Mouse (Mus musculus): ENCODE measurements at regions not wholly inside any gene's neighbourhood (a gene's known extent, or its start where the extent isn't known, plus 50 kb on each side); places are given as distances from the start of the nearest gene placed in this dataset.

DNA sequence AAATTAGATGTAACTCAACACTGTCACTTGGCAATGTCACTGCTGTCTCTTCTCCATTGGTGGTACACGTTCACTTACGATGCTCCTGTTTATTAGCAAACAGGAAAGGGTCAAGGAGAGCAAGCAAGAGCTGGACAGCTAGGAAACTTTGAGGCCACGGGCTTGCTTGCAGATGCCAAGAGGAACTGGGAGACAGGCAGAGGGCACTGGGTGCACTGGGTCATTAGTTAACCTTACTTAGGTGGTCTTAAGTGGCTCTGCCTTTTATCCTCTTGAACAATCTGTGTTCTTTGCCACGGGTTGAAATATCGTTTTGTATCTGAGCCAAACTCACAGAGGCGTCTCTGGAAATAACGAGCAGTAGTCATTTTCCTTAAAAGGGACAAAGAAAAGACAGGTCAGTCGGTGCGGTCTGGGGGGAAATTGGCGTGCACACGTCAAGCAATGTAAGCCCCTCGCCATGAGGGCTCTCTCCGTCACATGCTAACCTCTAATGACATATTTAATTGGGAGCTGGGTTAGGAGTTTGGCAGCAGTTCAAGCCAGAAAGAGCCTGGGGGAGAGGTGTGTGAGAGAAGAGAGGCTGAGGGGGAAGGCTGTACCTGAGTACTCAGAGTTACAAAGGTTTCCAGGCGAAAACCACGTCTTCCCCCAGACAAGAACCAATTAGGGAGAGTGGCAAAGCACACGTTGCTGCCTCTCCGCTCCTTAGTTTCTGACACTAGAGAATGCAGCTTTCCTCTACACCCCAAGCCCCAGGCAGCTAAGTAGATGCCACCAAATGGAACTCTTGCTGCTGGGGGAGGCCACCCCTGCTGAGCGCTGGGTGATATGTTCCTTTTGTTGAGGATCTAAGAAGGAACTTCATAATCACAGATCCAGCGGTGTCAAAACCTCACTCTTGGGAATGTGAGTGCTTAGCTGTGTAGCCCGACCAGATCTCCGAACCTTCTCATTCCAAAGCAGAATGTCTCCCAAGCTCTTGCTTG is 140.0 kb upstream of the Tut7 start:
- in situ Hi-C loops (cut with MboI, MseI) = no loop called here

DNA sequence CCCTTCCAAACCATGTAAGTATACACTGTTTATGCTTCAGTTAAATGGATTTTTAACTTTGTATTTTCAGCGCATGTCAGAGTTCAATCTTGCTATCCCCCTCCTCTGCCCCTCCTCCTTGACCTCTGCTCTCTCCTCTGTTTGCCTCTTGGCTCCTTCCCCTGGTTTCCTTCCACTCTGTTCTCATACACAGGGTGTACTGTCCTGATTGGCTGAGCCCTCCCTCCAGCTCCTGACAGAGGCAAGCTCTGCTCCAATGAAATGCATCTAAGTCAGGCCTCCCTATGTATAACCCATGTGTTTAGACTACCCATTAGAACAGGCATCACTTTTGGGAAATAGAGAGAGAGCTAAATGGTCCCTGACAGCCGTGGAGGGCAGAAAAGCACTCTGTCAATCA is 133.5 kb upstream of the Tut7 start:
- in situ Hi-C loops (cut with MboI, MseI) = no loop called here

DNA sequence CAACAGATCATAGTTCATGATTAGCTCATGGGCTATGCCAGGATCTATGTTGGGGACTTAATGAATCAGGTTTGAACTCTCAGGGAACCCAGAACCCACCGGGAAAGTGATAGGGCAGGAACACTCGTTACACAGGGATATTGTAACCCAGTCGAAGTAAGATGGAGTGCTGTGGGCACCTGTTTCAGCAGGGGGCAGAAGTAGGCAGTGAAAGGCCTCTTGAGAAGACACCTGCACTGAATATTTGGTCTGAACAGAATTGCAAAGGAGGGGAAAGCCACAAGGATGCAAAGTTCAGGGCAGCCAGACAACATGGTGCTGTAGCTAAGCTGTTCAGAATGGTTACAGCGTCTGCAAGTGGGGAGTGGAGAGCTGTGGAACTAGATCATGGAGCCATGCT is 129.9 kb upstream of the Tut7 start:
- in situ Hi-C loops (cut with MboI, MseI) = no loop called here

DNA sequence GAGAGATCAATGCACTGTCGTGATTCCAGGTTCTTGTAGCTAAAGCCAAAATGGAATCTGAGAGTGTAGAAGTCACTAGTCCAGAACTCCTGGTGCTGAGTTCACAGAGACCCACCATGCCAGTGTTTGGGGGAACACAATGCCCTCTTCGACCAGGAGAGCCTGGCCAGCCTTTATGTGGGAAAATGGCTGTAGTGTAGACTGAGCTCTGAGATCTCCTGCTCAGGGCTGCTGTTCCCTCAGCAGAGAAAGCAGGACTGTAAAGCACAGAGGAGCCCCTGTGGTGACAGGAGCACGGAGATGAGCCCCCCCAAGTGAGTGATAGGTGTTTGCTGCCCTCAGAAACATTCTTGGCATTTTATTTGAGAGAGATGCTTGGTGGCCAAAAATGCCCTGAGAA is 129.2 kb upstream of the Tut7 start:
- in situ Hi-C loops (cut with MboI, MseI) = no loop called here

DNA sequence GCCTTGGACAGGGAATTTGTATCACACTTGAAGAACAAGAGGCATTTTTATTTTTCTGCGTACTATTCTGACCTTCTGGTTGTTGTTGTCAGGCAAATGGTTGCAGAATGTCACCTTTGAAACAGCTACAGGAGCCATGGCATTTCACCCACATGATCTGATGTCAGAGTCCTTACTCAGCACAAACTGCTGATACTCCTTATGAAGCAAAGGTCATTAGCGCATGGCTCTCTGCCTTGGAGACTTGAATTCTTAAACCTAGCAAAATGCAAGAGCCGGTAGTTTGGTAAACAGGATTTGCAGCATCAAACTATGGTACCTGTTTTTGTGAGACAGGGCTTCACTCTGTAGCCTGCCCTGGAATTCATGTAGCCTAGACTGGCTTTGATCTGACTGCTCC is 127.3 kb upstream of the Tut7 start:
- in situ Hi-C loops (cut with MboI, MseI) = no loop called here

DNA sequence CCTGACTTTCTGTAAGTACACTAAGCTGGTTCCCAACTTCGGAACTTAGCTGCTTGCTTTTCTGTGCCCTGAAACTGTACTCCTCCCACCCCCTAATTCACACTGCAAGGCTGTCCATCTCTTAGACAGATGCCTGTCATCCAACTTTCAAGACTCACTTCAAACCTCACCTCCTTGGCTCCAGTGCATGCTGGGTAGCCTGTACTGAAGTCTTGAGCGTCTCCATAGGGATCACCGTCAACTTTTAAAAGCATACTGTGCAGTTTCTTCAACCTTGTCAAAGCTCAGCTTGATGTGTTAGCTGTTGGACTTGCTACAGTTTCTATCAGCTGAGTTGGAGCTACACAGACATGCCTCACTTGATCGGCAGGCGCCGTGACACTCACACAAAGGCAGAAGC is 126.5 kb upstream of the Tut7 start:
- in situ Hi-C loops (cut with MboI, MseI) = no loop called here

DNA sequence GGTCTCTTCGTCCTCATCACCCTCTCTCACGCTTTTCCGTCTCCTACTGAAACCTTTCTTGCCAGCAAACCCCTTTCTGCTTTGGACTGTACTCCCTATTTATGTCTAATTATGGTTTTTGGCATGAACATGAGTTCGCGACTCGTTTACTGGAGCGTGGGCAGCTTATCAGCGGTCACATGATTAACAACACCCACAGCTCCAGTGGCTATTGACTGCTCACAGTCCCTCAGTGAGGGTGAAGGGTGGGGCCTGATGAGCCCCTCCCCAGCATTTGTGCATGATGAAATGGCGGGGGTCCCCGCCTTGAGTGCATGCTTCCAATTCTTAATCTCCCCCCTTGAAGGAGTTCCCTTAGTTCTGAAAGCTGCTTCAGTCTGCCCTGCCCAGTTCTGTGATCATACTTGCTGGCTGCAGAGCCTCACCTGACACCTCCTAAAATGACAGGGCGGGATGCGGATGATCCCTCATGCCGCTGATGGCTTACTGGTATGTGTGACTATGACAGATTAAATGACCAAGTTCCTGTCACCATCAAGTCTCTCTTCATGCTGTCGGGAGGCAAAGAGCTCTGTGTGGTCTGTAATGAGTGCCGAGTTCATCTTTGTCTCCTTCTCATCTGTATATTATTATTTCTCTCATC is 125.7 kb upstream of the Tut7 start:
- in situ Hi-C loops (cut with MboI, MseI) = no loop called here

DNA sequence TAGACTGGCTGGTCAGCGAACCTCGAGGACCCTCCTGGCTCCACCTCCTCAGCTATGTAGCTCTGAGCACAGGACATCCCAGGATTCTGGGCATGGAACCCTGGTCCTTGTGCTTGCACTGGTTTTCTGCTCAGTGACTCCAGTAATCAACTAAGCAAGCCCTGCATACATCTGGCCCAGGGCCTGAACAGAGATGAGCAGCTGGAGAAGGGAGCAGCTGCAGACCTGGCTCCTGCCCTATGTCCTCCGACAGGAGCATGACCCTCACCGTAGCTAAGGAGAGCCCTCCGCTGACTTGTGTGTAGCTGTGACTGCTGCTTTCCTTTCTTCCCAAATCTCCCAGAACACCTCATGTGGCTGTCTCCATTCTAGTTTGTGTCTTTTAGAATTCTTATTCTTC is 124.5 kb upstream of the Tut7 start:
- in situ Hi-C loops (cut with MboI, MseI) = no loop called here

DNA sequence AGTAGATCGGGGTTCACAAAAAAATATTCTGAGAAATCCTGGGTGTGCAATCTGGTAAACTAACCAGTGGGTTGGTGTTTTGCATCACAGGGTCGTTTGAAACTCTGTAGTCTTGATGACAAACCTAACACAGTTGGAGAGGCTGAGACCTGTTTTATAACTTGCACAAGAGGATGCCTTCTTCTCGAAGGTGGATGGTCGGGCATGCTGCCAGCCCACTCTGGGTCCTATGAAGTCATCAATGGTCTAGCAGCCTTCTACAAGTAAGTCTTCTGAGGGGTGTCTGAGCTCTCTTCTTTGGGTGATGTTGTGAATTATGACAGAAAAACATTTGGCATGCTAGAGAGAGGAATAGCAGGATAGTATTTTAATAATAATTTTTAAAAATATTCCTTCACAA is 123.6 kb upstream of the Tut7 start:
- in situ Hi-C loops (cut with MboI, MseI) = no loop called here

DNA sequence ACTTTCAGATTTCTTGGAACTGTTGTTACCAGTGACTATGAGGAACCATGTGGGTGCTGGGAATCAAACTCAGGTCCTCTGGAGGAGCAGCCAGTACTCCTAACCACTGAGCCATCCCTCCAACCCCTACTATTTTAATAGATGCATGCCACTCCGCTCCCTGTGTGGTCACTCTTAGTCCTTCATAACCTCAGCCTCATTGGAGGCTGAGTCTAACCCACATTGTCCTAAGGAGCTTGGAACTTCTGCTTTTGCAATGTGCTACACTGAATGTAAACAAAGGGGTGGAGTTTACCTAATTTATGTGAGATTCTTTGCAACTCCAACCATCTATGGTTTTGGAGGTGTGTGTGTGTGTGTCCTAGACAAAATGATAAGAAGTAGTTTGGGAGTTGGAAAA is 122.7 kb upstream of the Tut7 start:
- in situ Hi-C loops (cut with MboI, MseI) = no loop called here

DNA sequence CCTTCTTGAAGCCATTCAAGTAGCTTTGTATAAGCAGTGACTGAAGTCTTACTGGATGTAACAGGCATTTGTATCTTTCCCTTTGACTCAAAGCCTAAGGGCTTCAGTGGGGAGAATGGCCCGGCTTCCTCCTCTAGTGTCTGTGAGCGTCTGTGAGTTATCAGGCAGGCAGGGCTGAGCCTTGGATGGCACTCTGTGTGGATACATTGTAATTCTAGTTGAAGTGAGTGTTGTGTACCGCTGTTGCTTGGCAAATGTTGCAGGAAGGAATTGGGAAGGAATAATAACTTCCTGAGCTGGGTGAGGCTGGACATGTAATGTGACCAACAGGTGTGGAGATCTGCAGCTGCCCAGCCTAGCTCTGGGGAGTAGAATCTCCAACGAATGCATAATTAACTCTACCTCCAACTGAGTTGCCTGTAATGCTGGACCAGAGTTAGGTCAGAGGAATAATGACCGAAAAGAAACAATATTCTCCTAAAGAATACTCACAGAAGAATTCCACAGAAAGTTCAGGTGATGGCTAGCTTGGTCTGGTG is 120.7 kb upstream of the Tut7 start:
- in situ Hi-C loops (cut with MboI, MseI) = no loop called here

DNA sequence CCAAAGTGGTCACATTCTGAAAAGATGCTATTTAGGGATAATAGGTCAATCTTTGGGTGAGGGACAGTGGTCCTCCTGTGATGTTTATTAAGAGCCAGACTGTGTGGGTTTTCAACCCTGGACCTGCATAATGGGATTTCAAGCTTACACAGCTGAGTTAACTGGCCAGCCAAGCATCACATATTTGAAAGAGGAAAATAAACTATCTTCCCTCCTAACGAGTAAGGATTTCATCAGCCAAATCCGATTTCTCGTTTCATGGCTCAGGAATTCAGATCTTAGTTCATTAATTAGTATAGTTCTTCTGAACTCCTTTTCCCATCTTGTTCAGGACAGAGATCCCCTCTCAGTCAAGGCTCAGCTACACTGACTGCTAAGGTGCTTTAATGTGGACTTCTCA is 120.1 kb upstream of the Tut7 start:
- in situ Hi-C loops (cut with MboI, MseI) = no loop called here

DNA sequence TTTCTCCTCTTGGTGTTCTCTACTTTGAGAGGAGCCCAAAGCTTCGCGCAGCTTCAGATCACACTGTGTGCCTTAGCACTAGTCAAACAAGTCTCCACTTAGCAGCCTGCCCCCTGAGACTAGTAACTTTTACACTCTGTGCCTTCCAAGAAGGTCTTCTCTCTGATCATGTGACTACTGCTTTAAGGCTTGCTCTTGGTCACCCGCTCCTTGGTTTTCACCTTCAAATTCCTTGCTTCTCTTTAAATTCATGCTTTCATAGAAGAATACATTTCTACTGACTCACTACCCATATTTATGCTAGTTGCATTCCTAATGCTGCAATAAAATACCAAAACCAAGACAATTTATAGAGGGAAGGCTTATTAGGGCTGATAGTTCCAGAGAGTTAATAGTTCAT is 118.6 kb upstream of the Tut7 start:
- in situ Hi-C loops (cut with MboI, MseI) = no loop called here

DNA sequence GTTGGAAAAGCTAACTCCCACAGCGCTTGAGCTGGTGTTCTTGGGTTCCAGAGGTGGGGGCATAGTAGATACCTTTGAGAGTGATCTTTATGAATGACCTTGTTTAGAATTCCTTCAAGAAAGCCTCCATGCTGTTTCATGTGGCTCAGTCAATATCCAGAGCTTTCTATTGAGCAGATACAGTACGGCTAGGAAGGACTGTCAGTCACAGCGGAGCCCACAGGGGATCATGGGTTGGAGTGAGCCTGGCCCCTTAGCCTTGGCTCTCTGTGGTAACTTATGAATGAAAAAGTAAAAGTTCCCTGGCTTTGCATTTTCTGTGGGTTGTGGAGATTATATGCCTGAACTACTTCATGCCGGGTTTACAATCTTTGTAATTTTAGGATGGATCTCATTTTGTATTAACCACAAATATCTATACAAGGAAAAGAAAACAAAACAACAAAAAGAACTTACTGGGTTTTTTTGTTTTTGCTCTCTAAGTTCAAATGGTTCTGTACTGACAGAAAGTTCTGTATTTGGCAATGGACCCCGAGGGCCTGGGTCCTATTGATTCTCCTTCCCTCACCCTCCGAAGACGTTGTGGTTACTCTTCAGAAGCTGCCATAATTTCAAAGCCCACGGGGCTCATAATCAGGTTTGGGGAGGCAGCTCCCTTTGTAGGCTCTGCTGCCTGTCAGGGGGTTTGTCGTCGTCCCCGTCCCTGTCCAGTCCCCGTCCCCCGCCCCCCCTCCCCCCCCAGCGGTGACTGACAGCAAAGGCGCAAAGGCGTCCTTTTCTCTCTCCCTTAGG is 117.7 kb upstream of the Tut7 start:
- in situ Hi-C loops (cut with MboI, MseI) = no loop called here

DNA sequence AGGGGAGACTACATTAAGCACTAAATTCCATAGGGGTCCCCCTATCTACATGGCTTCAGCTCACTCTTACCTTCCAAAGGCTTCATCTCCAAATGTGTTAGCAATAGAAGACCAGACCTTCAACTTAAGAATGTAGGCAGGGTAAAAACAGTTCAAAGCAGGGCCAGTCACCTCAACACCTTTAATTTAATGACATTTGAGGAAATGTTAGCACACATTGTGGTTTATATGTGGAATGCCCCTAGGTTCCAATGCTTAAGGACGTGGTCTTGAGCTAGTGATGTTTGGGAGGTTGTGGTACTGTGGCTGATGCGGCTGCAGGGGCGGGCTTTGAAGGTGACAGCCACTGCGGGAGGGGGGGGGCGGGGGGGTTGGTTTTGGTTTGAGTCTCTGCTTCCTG is 116.9 kb upstream of the Tut7 start:
- in situ Hi-C loops (cut with MboI, MseI) = loop anchor here (10.0 kb wide), 1 partner anchor 965 kb away; the partner anchor contains the start of gene Tpbpb

DNA sequence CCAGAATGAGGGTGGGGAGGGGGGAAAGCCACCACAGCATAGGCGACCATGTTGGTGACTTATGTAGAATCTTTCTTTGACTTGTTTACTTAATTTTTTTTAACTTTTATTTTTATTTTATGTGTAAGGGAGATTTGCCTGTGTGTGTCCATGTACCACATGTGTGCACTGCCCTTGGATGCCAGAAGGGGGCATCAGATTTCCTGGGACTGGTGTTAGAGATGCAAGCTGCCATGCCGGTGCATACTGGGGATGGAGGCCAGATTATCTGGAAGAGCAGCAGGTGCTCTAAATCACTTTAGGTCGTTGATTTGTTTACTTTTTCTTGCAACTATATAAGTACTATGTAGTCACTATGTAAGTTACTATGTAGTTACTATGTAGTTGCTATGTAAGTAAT is 114.2 kb upstream of the Tut7 start:
- in situ Hi-C loops (cut with MboI, MseI) = loop anchor here (10.0 kb wide), 1 partner anchor 968 kb away; the partner anchor contains the start of gene Tpbpb

DNA sequence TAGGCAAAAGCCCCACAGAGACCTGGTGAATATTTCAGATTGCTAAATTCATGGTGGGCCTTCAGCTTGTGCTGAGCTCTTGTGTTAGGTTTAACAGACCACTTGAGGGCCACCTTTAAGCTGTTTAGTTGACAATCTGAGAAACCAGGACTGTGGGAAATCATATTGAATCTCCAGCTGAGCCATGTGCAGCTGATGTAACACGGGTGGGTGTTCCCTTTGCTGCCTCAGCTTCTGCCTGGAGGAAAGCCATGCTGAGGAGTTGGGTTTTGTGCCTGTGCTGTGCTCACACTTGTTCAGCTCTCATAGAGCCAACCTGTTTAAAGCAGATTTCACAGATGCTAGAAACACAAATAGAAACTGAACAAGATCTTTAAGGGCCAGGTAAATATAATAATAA is 111.6 kb upstream of the Tut7 start:
- in situ Hi-C loops (cut with MboI, MseI) = loop anchor here (10.0 kb wide), 1 partner anchor 970 kb away; the partner anchor contains the start of gene Tpbpb

DNA sequence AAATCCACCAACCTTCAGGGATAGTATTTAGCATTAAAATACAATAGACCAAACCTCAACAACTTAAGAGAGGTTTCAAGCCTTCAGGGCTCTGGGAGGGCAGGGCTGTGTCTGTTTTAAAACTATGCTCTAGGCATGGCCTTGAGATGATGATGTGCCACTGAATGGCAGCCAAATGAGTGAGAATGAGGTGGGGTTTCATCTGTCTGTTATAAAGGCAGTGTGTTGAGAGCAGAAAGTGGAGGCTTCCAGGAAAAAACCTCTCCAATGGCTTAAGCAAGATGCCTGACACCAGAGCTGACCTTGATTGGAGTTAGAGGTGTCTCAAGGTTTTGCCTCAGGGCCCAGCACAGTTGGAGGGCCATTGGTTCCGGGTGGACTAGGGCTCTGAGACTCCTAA is 111.1 kb upstream of the Tut7 start:
- in situ Hi-C loops (cut with MboI, MseI) = loop anchor here (10.0 kb wide), 1 partner anchor 971 kb away; the partner anchor contains the start of gene Tpbpb

DNA sequence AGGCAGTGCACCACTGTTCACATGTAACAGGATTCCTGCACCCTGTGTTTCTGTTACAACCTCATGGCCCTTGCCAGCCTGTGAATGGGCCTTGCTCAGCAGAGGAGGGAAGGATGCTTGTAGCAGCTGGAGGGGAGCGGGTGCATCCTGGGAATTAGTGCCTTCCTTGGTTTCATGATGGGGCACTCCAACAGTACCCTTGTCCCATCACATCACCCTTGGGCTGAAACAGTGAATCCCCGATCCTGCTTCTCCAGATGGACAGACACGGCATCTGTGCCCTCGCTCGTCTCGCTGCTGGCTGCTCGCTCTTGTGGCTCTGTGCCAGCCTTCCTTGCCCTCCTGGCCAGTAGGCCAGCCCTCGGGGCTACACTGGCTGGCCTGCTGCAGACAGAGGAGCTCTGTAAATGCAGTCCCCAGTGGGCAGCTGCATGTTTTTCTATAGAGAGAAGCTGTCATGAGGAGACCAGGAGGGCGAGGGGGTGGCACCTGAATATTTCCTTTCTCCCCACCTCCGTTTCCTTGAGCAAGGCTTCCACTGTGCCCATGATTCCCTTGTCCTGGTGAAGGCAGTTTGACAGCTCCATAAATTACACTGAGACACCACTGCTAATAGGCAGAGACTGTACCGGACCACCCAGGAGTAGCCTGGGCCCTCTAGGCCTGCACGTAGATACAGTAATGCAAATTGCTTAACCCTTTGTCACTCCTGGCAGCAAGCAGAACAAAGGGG is 104.6 kb upstream of the Tut7 start:
- in situ Hi-C loops (cut with MboI, MseI) = loop anchor here (10.0 kb wide), 1 partner anchor 443 kb away; no protein-coding TSS in a partner anchor

DNA sequence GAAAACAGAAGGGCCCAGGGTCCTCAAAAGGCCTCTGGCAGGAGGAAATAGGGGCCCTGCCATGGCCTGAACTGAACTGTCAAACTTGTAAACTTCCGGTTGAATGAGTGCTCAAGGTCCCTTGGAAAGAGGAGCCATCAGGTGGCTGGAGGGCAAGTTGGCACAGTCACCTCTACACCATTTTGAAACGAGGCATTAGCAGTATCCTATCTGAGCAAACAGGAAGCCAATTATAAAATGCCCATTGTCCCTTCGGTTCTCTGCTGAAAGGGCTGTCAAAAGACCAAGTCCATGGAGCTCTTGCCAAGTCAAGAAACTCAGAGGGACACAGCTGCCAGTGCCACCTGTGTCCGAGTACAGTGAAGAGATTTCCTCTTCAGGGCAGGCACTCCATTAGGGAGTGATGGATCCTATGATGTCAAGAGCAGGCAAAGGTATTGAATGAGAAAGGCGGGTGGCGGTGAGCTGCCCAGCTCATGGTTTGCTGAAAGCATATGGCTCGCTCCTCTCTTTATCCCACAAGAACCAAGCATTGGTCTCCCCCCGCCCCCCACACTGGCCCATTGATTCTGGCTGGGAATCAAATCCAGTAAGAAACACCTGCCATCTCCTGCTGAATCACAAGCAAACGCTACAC is 103.0 kb upstream of the Tut7 start:
- in situ Hi-C loops (cut with MboI, MseI) = loop anchor here (10.0 kb wide), 1 partner anchor 441 kb away; no protein-coding TSS in a partner anchor
